Mouse (Mus musculus): ENCODE data around the gene Prkcq.

The Prkcq gene

GRCm38 (mm10) chr2:11171754-11172501, at the start of gene Prkcq:
Gene Prkcq, plus strand, starts transcription at chr2:11172108.
- peak; percentile 28 for DNase-seq (ENCODE audit: low spot score)

GRCm38 (mm10) chr2:11130881-11131280, 41.0 kb upstream of the Prkcq start:
- DNase-seq (ENCODE audit: low spot score), result no peak

GRCm38 (mm10) chr2:11135718-11136117, 36.2 kb upstream of the Prkcq start:
- DNase-seq (ENCODE audit: low spot score), result no peak

GRCm38 (mm10) chr2:11138076-11138475, 33.8 kb upstream of the Prkcq start:
- no peak for DNase-seq (ENCODE audit: low spot score)

GRCm38 (mm10) chr2:11139518-11140152, 32.3 kb upstream of the Prkcq start:
- no peak for DNase-seq (ENCODE audit: low spot score)

- DNase-seq (ENCODE audit: low spot score), result no peak
Measured at GRCm38 (mm10) chr2:11140385-11140784, 31.5 kb upstream of the Prkcq start.

- peak; percentile 22 for DNase-seq (ENCODE audit: low spot score)
Measured at GRCm38 (mm10) chr2:11149091-11149490, 22.8 kb upstream of the Prkcq start.

- no peak for DNase-seq (ENCODE audit: low spot score)
Measured at GRCm38 (mm10) chr2:11150975-11151374, 20.9 kb upstream of the Prkcq start.

- no peak for DNase-seq (ENCODE audit: low spot score)
Measured at GRCm38 (mm10) chr2:11151655-11152323, 20.1 kb upstream of the Prkcq start.

- no peak for DNase-seq (ENCODE audit: low spot score)
Measured at GRCm38 (mm10) chr2:11159641-11160040, 12.3 kb upstream of the Prkcq start.

- no peak for DNase-seq (ENCODE audit: low spot score)
Measured at GRCm38 (mm10) chr2:11160696-11161095, 11.2 kb upstream of the Prkcq start.

- no peak for DNase-seq (ENCODE audit: low spot score)
Measured at GRCm38 (mm10) chr2:11161336-11161735, 10.6 kb upstream of the Prkcq start.

GRCm38 (mm10) chr2:11162701-11163100, 9.2 kb upstream of the Prkcq start:
- no peak for DNase-seq (ENCODE audit: low spot score)

GRCm38 (mm10) chr2:11164170-11164569, 7.7 kb upstream of the Prkcq start:
- DNase-seq (ENCODE audit: low spot score), result no peak

- no peak for DNase-seq (ENCODE audit: low spot score)
Measured at GRCm38 (mm10) chr2:11169721-11170335, 2.1 kb upstream of the Prkcq start.

- DNase-seq (ENCODE audit: low spot score), result peak; percentile 28
Measured at GRCm38 (mm10) chr2:11172831-11173414, 1.0 kb downstream of the Prkcq start.

- no peak for DNase-seq (ENCODE audit: low spot score)
Measured at GRCm38 (mm10) chr2:11173521-11173920, 1.6 kb downstream of the Prkcq start.

GRCm38 (mm10) chr2:11174101-11174500, 2.2 kb downstream of the Prkcq start:
- DNase-seq (ENCODE audit: low spot score), result no peak

GRCm38 (mm10) chr2:11177880-11178279, 6.0 kb downstream of the Prkcq start:
- DNase-seq (ENCODE audit: low spot score), result no peak

- DNase-seq (ENCODE audit: low spot score), result no peak
Measured at GRCm38 (mm10) chr2:11181510-11181909, 9.6 kb downstream of the Prkcq start.

GRCm38 (mm10) chr2:11182096-11182495, 10.2 kb downstream of the Prkcq start:
- no peak for DNase-seq (ENCODE audit: low spot score)

GRCm38 (mm10) chr2:11183991-11184390, 12.1 kb downstream of the Prkcq start:
- DNase-seq (ENCODE audit: low spot score), result no peak

Data from left cerebral cortex, adult 11 months (tissue).